Mouse (Mus musculus) liver, embryonic 11.5 days (tissue): Measurements from ENCODE around the gene Fbxl19. TPM values are rescaled to one million over a fixed set of nuclear protein-coding genes. Genes with fewer than 3 reads are reported as not detected.

Experiments used
- ATAC-seq: fragments of 200-750 bp; cut with Nextera tagmentation; replicated peaks from 2 replicates; pipeline ENCODE4 v1.8.0; 2017; ENCODE audit warnings: moderate number of reproducible peaks, mild to moderate bottlenecking, moderate TSS enrichment, moderate library complexity; ENCODE audit not compliant: low FRiP score
- DNase-seq: peaks from one replicate; pipeline ENCODE4 v3.0.0-alpha.2; 2017; ENCODE audit warnings: low spot score
- H3K27ac ChIP-seq: fragments of 300-500 bp; sonication (generic); 2 replicates; pipeline ENCODE4 v1.5.1; 2014; ENCODE audit warnings: mild to moderate bottlenecking, low read depth, low read length, control low read depth
- H3K27me3 ChIP-seq: fragments of 300-500 bp; sonication (generic); replicated peaks from 2 replicates; pipeline ENCODE4 v1.6.1; 2014; ENCODE audit warnings: low read length, mixed read lengths; ENCODE audit not compliant: control insufficient read depth, insufficient read depth
- H3K36me3 ChIP-seq: fragments of 300-500 bp; sonication (generic); 2 replicates; pipeline ENCODE4 v1.6.1; 2014; ENCODE audit warnings: mild to moderate bottlenecking, low read length, moderate library complexity, mixed read lengths; ENCODE audit not compliant: control insufficient read depth, insufficient read depth
- H3K4me1 ChIP-seq: fragments of 300-500 bp; sonication (generic); replicated peaks from 2 replicates; pipeline ENCODE4 v1.6.1; 2014; ENCODE audit warnings: low read length, mixed read lengths; ENCODE audit not compliant: control insufficient read depth, insufficient read depth
- H3K4me2 ChIP-seq: fragments of 300-500 bp; sonication (generic); 2 replicates; pipeline ENCODE4 v1.6.1; 2014; ENCODE audit warnings: mild to moderate bottlenecking, control low read depth, moderate library complexity
- H3K4me3 ChIP-seq: fragments of 300-500 bp; sonication (generic); 2 replicates; pipeline ENCODE4 v1.5.1; 2014; ENCODE audit warnings: low read depth, low read length, control low read depth
- H3K9ac ChIP-seq: fragments of 300-500 bp; sonication (generic); 2 replicates; pipeline ENCODE4 v1.6.1; 2014; ENCODE audit warnings: low read depth, low read length, control low read depth
- H3K9me3 ChIP-seq: fragments of 300-500 bp; sonication (generic); 2 replicates; pipeline ENCODE4 v1.6.1; 2016; ENCODE audit warnings: low read length, inconsistent platforms, mixed read lengths; ENCODE audit not compliant: control insufficient read depth
- WGBS: fragments of 180-500 bp; shearing (Covaris S2); extraction: QIAGEN DNeasy Blood & Tissue Kit; methylation state at CpG from one replicate; pipeline ENCODE4 v1.1.7; 2014; 5-methylcytosine and 5-hydroxymethylcytosine counted together
- polyA plus RNA-seq: library from polyadenylated mRNA; unstranded; fragments of >200 nt; fragmentation: Nextera tagmentation; extraction: Ambion mirVana; gene quantifications from 2 replicates; pipeline ENCODE4 v1.2.1, GENCODE M21; 2014

The Fbxl19 gene
- polyA plus RNA-seq, 1 experiment from 2014 or later, result 3.7 TPM

- Histone ChIP-seq H3K9me3 (no peaks in the 10 kb centered on the region), H3K36me3 (peaks cover 10% of the 10 kb centered on the region), H3K9ac (peak overlapping the region; percentile 83), H3K4me3 (peak overlapping the region; percentile 76), H3K4me1 (peaks cover 7% of the 10 kb centered on the region), H3K27ac (peak overlapping the region; percentile 86), H3K27me3 (no peaks in the 10 kb centered on the region), H3K4me2 (peak overlapping the region; percentile 98)
- ATAC-seq (peak; percentile 16), DNase-seq (peak; percentile 71)
- WGBS, result under 1% methylated on average over 60 of the region's 62 CpGs
Observed at GRCm38 (mm10) chr7:127746494-127747491, 2.5 kb downstream of the Fbxl19 start.

GRCm38 (mm10) chr7:127747559-127748234, 3.4 kb downstream of the Fbxl19 start:
- peak overlapping the region; percentile 98 for H3K4me2 ChIP-seq
- H3K4me3 ChIP-seq, result peak overlapping the region; percentile 76
- WGBS, result 61% methylated on average over 6 of the region's 6 CpGs
- H3K36me3 ChIP-seq, result peaks cover 17% of the 10 kb centered on the region
- no peak overlapping the region; the same call in 1 of the 2 replicates for H3K9ac ChIP-seq
- DNase-seq (no peak), ATAC-seq (no peak)
- 0 out of 2 replicates have a peak overlapping the region, but pooled peaks have one; percentile 86 for H3K27ac ChIP-seq
- peaks cover 7% of the 10 kb centered on the region for H3K4me1 ChIP-seq
- no peaks in the 10 kb centered on the region for H3K27me3 ChIP-seq
- no peaks in the 10 kb centered on the region for H3K9me3 ChIP-seq

GRCm38 (mm10) chr7:127748235-127748560, 3.9 kb downstream of the Fbxl19 start:
- Histone ChIP-seq H3K9ac (no peak overlapping the region), H3K27me3 (no peaks in the 10 kb centered on the region), H3K9me3 (no peaks in the 10 kb centered on the region), H3K36me3 (peaks cover 17% of the 10 kb centered on the region), H3K4me1 (peaks cover 7% of the 10 kb centered on the region), H3K4me2 (peak overlapping the region; percentile 98; the same call in 1 of the 2 replicates), H3K4me3 (peak overlapping the region; percentile 76; the same call in 1 of the 2 replicates), H3K27ac (no peak overlapping the region)
- 91% methylated on average over 28 of the region's 28 CpGs for WGBS
- DNase-seq (no peak), ATAC-seq (no peak)

- no peak overlapping the region for H3K4me2 ChIP-seq
- no peak overlapping the region for H3K9ac ChIP-seq
- H3K27me3 ChIP-seq, result no peaks in the 10 kb centered on the region
- no peak overlapping the region for H3K4me3 ChIP-seq
- WGBS, result 87% methylated on average over 19 of the region's 19 CpGs
- DNase-seq, result no peak
- H3K36me3 ChIP-seq, result peaks cover 23% of the 10 kb centered on the region
- H3K4me1 ChIP-seq, result peaks cover 3% of the 10 kb centered on the region; the same call in 1 of the 2 replicates
- no peak overlapping the region for H3K27ac ChIP-seq
- no peaks in the 10 kb centered on the region for H3K9me3 ChIP-seq
- ATAC-seq, result no peak
Observed at GRCm38 (mm10) chr7:127750131-127751127, 6.1 kb downstream of the Fbxl19 start.

GRCm38 (mm10) chr7:127751619-127752018, 7.3 kb downstream of the Fbxl19 start:
- Histone ChIP-seq H3K4me2 (no peak overlapping the region), H3K36me3 (peaks cover 28% of the 10 kb centered on the region), H3K27ac (no peak overlapping the region), H3K27me3 (no peaks in the 10 kb centered on the region), H3K9ac (no peak overlapping the region), H3K4me3 (no peak overlapping the region), H3K4me1 (peaks cover 3% of the 10 kb centered on the region; the same call in 1 of the 2 replicates), H3K9me3 (no peaks in the 10 kb centered on the region)
- DNase-seq (no peak), ATAC-seq (no peak)
- WGBS, result 87% methylated on average over 5 of the region's 5 CpGs

GRCm38 (mm10) chr7:127752069-127752468, 7.7 kb downstream of the Fbxl19 start:
- no peaks in the 10 kb centered on the region for H3K9me3 ChIP-seq
- peaks cover 33% of the 10 kb centered on the region for H3K36me3 ChIP-seq
- H3K4me1 ChIP-seq, result no peaks in the 10 kb centered on the region
- H3K27ac ChIP-seq, result no peak overlapping the region
- no peak overlapping the region for H3K4me3 ChIP-seq
- WGBS, result 92% methylated on average over 27 of the region's 27 CpGs
- H3K4me2 ChIP-seq, result no peak overlapping the region
- no peak overlapping the region for H3K9ac ChIP-seq
- DNase-seq, result no peak
- ATAC-seq, result no peak
- H3K27me3 ChIP-seq, result no peaks in the 10 kb centered on the region

GRCm38 (mm10) chr7:127753158-127753557, 8.8 kb downstream of the Fbxl19 start:
- H3K4me3 ChIP-seq, result no peak overlapping the region
- H3K4me1 ChIP-seq, result no peaks in the 10 kb centered on the region
- H3K27ac ChIP-seq, result no peak overlapping the region
- no peak for ATAC-seq
- no peak overlapping the region for H3K9ac ChIP-seq
- no peak overlapping the region for H3K4me2 ChIP-seq
- no peaks in the 10 kb centered on the region for H3K27me3 ChIP-seq
- H3K36me3 ChIP-seq, result peaks cover 41% of the 10 kb centered on the region
- H3K9me3 ChIP-seq, result no peaks in the 10 kb centered on the region
- WGBS, result 69% methylated on average over 5 of the region's 5 CpGs
- DNase-seq, result no peak

- H3K36me3 ChIP-seq, result peaks cover 44% of the 10 kb centered on the region
- H3K9ac ChIP-seq, result no peak overlapping the region
- no peaks in the 10 kb centered on the region for H3K27me3 ChIP-seq
- H3K4me2 ChIP-seq, result no peak overlapping the region
- ATAC-seq (no peak), DNase-seq (no peak)
- WGBS, result 85% methylated on average over 7 of the region's 7 CpGs
- no peak overlapping the region for H3K27ac ChIP-seq
- no peaks in the 10 kb centered on the region for H3K4me1 ChIP-seq
- H3K9me3 ChIP-seq, result no peaks in the 10 kb centered on the region
- no peak overlapping the region for H3K4me3 ChIP-seq
Observed at GRCm38 (mm10) chr7:127753741-127754140, 9.4 kb downstream of the Fbxl19 start.
